Mouse (Mus musculus): ENCODE results near the gene Vasp.

Vasp gene

GRCm38 (mm10) chr7:19234652-19235051, 37.0 kb downstream of the Vasp start:
- DNase-seq, result no peak

- DNase-seq, result no peak
These were observed 39.8 kb downstream of the Vasp start for GRCm38 (mm10) chr7:19231849-19232248.

GRCm38 (mm10) chr7:19230899-19231298, 40.7 kb downstream of the Vasp start:
- no peak for DNase-seq

DNA sequence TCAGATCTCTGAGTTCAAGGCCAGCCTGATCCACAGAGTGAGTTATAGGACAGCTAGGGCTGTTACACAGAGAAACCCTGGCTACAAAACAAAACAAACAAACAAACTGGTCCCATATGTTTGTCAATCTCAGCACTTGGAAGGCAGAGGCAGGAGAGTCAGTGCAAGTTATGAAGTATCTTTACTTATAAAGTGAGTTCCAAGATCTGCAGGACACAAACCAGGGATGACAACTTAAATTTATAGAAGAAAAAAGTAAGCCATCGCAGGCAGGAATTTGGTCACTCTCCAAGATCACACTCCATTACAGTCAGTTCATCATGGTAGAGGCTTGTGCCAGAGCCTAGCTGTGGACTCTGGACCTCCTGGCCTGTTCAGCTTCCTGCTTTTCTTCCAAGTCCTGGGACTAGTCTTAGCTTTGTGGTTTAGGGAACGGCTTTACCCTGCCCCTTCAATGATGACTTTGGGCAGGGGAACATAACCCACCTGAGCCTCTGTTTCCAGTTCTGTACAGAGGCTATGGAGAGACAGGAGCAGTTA, 41.5 kb downstream of the Vasp start:
- no peak for DNase-seq

DNA sequence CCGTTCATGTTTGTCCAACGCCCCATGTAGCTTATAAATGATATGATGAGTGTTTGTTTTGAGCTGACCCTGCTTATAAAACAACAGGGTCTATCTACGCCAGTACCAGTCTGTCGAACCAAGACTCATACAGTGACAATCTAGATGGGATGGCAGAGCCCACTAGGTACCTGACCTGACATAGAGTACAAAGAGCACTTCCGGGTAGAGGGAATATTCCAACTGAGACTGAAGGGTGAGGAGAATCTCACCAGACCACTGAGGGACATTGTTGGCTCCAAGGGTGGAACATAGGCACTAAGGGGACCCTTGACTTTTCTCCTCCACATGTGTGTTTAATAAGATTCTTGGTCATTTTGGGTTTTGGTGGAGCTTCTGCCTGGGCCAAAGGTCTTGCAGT, 42.2 kb downstream of the Vasp start:
- DNase-seq, result no peak

DNA sequence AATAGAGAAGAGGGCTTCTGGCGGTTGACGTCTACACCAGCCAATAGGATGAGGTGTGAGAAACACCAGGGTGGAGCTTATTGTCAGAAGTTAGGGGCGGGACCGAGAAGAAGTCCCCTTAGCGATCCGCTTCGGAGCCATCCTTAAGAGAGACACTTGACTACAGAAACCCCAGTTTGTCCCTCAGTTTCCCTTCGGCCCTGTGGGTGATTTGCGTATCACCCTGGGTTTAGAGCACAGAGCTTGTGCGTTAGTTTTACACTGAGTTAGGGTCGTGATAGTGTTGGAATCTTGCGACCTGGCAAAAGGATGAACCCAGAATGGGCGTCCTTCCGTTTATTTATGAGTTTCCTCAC, 42.8 kb downstream of the Vasp start:
- DNase-seq, result no peak

DNA sequence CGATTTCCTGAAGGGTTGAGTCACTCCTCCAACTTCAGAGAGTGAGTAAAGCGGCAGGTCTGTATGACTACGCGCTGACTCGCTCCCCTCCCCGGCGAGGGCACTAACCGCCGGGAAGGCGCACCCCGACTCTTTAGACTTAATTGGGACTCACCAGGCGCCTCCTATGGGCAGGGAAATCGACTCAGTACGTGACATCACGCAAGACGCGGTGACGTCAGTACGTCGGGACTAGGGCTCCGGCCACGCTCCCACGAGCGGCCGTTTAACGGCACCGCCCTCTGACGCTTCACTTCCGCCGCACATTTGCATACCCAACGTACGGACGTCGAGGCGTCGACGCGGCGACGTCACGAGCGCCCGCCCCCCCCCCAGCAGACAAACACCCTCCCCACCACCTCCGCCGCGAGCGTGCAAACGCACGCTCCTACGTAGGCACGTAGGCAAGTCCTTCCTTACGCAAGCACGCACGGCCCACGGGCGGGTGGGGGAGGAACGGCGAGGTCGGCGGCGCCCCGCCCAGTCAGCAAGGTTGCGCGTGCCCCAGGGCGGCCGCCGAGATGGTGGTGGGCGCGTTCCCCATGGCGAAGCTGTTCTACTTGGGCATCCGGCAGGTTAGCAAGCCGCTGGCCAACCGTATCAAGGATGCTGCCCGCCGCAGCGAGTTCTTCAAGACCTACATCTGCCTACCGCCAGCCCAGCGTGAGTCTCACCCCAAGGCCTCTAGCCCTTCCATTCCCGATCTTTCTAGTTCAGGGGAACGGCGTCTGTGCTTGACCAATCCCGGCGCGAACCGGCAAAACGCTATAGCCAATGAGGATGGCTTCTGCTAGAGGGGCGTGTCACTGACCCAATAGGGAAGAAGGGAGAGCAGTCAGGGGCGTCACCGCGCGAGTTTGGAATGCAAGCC, 43.5 kb downstream of the Vasp start, which contains the start of gene Opa3:
Gene Opa3, plus strand, starts transcription at position 452 of the 910 bp plus-strand sequence.
- peak; percentile 99 for DNase-seq

GRCm38 (mm10) chr7:19226817-19227797, 44.5 kb downstream of the Vasp start:
- peak; percentile 58 for DNase-seq

- no peak for DNase-seq
These were observed 46.7 kb downstream of the Vasp start for GRCm38 (mm10) chr7:19224933-19225332.

- DNase-seq, result no peak
These were observed 48.7 kb downstream of the Vasp start for GRCm38 (mm10) chr7:19222875-19223274.

- DNase-seq, result no peak
These were observed 49.4 kb downstream of the Vasp start for GRCm38 (mm10) chr7:19222189-19222588.

DNA sequence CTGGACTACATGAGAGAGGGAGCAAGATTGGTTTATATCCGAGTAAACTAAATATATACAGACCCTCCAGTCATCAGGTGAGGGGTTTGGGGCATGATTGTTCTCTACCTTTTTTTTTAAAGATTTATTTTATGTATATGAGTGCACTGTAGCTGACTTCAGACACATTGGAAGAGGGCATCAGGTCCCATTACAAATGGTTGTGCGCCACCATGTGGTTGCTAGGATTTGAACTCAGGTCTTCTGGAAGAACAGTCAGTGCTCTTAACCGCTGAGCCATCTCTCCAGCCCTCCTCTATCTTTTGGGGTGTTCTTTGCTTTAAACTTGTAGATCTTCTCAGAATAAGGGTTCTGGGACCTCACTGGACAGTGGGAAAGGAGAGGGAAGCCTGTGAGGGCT, 51.6 kb downstream of the Vasp start:
- DNase-seq, result no peak

- DNase-seq, result no peak
These were observed 53.7 kb downstream of the Vasp start for GRCm38 (mm10) chr7:19217944-19218343.

DNA sequence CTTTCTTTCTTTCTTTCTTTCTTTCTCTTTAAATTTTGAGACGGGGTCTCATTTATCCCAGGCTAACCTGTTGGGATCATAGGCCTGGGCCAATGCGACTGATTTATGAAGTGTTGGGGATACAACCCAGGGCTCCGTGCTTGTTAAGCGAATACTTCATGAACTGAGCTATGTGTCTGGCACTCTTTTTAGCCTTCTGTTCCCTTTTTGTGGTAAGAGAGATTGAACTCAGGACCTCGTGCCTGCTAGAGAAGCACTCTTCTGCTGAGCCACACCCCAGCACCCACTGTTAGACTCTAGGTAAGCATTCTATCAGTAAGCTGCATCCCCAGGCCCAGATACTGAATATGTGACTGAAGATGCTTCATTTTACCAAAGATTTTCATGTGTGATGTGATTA, 54.1 kb downstream of the Vasp start:
- no peak for DNase-seq

GRCm38 (mm10) chr7:19214940-19215339, 56.7 kb downstream of the Vasp start:
- DNase-seq, result no peak

GRCm38 (mm10) chr7:19214369-19214768, 57.2 kb downstream of the Vasp start:
- DNase-seq, result no peak

GRCm38 (mm10) chr7:19213385-19213784, 58.2 kb downstream of the Vasp start:
- DNase-seq, result no peak

- DNase-seq, result peak; percentile 22
These were observed 59.4 kb downstream of the Vasp start, which contains the start of gene Gpr4 for GRCm38 (mm10) chr7:19211996-19212755. TSS of gene Gpr4 (plus strand) at chr7:19212538.

- no peak for DNase-seq
These were observed 60.5 kb downstream of the Vasp start for GRCm38 (mm10) chr7:19211041-19211675.

DNA sequence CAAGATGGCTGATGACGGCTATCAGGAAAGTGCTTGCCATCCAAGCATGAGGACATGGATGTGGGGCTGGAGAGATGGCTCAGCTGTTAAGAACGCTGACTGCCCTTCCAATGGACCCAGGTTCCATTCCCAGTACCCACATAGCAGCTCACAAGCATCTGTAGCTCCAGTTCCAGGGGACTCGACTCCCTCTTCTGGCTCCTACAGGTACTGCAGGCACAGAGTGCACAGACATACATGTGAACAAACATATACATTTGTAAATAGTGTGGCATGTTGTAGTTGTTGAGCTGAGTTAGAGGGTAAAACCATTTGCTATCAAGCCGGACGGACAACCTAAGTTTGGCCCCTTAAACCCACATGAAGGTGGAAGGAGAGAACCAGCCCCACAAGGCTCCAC, 61.6 kb downstream of the Vasp start:
- no peak for DNase-seq

- DNase-seq, result no peak
These were observed 62.1 kb downstream of the Vasp start for GRCm38 (mm10) chr7:19209494-19209893.

DNA sequence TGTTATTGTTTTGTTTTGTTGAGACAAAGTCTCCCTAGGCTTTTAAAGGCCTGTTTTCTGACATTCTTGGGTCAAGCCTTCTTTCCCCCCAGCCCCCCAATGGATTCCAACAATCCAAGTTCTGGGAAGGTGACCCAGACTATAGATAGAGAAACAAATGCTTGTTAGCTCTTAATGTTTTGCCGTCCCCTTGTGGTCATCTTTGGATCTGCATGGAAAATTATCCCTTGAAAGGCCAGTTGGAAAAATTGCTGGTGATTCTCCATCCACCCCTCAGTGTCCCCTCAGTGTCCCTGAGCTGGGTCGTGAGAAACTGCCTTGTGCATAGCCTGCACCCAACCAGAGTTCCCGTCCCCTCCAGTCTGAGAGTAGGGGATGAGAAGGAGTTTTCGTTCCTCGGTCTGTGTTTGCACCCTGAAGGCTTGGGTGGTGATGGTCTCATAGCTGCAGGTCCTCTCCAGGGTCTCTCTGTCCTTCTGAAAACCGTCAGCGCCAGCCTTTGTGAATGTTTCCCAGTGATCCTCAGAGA, 62.6 kb downstream of the Vasp start:
- DNase-seq, result no peak
